Mouse (Mus musculus) kidney, adult 8-10 months (tissue): ENCODE measurements around the gene Cmtm8.

Experiments
- DNase-seq, 2 experiments: peaks; one replicate each; pipeline ENCODE4 v3.0.0; 2022

The Cmtm8 gene

DNA sequence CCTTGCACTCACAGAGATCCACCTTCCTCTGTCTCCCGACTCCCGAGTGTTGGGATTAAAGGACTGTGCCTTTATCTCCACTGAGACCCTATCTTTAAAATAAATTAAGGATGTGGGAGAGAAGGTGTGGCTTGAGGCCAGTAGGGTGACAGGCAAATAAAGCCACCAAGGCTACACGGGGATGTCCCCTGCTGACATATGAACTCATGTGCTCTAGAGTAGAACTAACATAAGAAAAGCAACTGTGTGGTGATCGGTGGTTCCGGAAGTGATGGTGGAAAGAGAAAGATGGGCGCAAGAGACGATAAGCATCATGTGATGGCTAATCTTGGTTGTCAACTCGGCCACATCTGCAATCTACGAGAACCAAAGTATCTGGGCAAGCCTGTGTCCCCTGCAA, 91.6 kb downstream of the Cmtm8 start:
- no peak for DNase-seq

DNA sequence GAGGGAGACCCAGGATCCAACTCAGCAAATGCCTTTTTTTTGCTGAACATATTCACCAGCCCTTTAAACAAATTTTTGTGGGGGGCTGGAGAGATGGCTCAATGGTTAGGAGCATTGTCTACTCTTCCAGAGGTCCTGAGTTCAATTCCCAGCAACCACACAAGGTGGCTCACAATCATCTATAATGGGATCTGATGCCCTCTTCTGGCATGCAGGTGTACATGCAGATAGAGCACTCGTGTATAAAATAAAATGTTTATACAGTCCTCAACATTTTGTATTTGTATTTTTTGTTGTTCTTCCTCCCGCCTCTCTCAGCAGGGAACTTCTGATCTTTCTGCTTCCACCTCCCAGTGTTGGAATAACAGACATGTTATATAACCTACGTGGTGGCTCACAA, 92.4 kb downstream of the Cmtm8 start:
- no peak for DNase-seq

- no peak for DNase-seq
These were observed 96.5 kb downstream of the Cmtm8 start for GRCm38 (mm10) chr9:114747466-114747865.

GRCm38 (mm10) chr9:114747012-114747411, 96.9 kb downstream of the Cmtm8 start:
- no peak for DNase-seq

- no peak for DNase-seq
These were observed 98.3 kb downstream of the Cmtm8 start for GRCm38 (mm10) chr9:114745654-114746053.

- no peak for DNase-seq
These were observed 98.8 kb downstream of the Cmtm8 start for GRCm38 (mm10) chr9:114745163-114745562.

DNA sequence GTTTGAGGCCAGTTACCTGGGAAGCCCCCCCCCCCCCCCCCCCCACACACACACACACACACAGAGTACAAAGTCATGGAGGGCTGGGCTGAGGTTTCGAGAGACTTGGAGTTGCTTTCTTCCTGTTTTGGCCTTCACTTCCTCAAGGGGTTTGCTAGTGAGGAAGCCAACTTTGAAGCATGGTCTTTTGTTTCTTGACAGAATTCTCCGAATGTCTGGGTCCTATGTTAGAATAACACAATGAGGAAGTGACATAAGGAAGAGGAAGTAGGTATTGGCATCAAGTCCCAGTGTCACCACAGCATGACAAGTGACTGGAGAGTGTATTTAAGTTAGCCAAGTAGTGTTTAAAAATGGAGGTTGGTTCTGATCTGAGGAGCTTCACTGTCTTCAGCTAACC, 101.2 kb downstream of the Cmtm8 start:
- no peak for DNase-seq

- DNase-seq = no peak
These were observed 103.6 kb downstream of the Cmtm8 start for GRCm38 (mm10) chr9:114740336-114740735.
